Mouse (Mus musculus) midbrain, embryonic 16.5 days (tissue): ENCODE data around the gene Npas2. TPM values are rescaled to one million over a fixed set of nuclear protein-coding genes. Genes with fewer than 3 reads are reported as not detected.

Experiments
- ATAC-seq: fragments of 200-750 bp; cut with Nextera tagmentation; 2 replicates; pipeline ENCODE4 v1.8.0; 2017; ENCODE audit warnings: moderate TSS enrichment
- H3K27ac ChIP-seq: fragments of 300-500 bp; sonication (generic); 2 replicates; pipeline ENCODE4 v1.5.1; 2014; ENCODE audit warnings: mild to moderate bottlenecking, low read length, mixed read lengths
- H3K27me3 ChIP-seq: fragments of 300-500 bp; sonication (generic); 2 replicates; pipeline ENCODE4 v1.6.1; 2014; ENCODE audit warnings: low read depth, low read length, mixed read lengths; ENCODE audit not compliant: control insufficient read depth, insufficient read depth
- H3K36me3 ChIP-seq: fragments of 300-500 bp; sonication (generic); 2 replicates; pipeline ENCODE4 v1.6.1; 2014; ENCODE audit warnings: mild to moderate bottlenecking, low read length, moderate library complexity, mixed read lengths; ENCODE audit not compliant: control insufficient read depth, insufficient read depth
- H3K4me1 ChIP-seq: fragments of 300-500 bp; sonication (generic); 2 replicates; pipeline ENCODE4 v1.6.1; 2014; ENCODE audit warnings: mild to moderate bottlenecking, low read length, mixed read lengths; ENCODE audit not compliant: control insufficient read depth, insufficient read depth
- H3K4me2 ChIP-seq: fragments of 300-500 bp; sonication (generic); 2 replicates; pipeline ENCODE4 v1.6.1; 2014; ENCODE audit warnings: mild to moderate bottlenecking, low read length, mixed read lengths
- H3K4me3 ChIP-seq: fragments of 300-500 bp; sonication (generic); 2 replicates; pipeline ENCODE4 v1.5.1; 2014; ENCODE audit warnings: low read depth, mild to moderate bottlenecking, low read length, moderate library complexity, mixed read lengths
- H3K9ac ChIP-seq: fragments of 300-500 bp; sonication (generic); 2 replicates; pipeline ENCODE4 v1.6.1; 2014; ENCODE audit warnings: low read depth, low read length, mixed read lengths
- H3K9me3 ChIP-seq: fragments of 300-500 bp; sonication (generic); replicated peaks from 2 replicates; pipeline ENCODE4 v1.6.1; 2014; ENCODE audit warnings: mild to moderate bottlenecking, low read length, mixed read lengths; ENCODE audit not compliant: control insufficient read depth, poor library complexity, severe bottlenecking
- WGBS: fragments of 180-500 bp; shearing (Covaris S2); extraction: QIAGEN DNeasy Blood & Tissue Kit; methylation state at CpG from one replicate; pipeline ENCODE4 v1.1.7; 2014; 5-methylcytosine and 5-hydroxymethylcytosine counted together
- polyA plus RNA-seq: library from polyadenylated mRNA; unstranded; fragments of >200 nt; fragmentation: Nextera tagmentation; extraction: Ambion mirVana; gene quantifications from 2 replicates; pipeline ENCODE4 v1.2.1, GENCODE M21; 2015

The Npas2 gene
- polyA plus RNA-seq, 1 experiment from 2014 or later = 0.54 TPM

DNA sequence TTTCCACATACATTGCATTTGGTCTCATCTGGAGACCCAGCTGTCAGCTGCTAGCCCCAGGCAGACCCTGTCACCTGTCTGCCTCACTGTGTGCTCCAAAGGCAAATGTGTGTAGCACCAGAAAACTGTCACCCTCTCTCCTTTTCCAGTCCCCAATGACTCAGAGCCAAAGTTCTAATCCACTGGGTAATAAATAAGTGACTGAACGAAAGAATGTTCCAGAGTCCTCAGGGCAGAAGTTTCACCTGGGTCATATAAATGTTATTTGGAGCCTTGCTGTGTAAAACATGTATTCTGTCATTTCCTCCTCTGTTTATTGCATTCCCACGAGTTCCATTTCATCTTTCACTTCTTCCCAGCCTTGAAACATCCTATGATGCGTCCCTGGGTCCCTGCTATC, 66.1 kb downstream of the Npas2 start:
- Histone ChIP-seq H3K9me3 (no peaks in the 10 kb centered on the region; the same call in 1 of the 2 replicates), H3K4me3 (no peak overlapping the region), H3K27ac (no peak overlapping the region), H3K36me3 (no peaks in the 10 kb centered on the region), H3K9ac (no peak overlapping the region), H3K4me1 (no peaks in the 10 kb centered on the region), H3K27me3 (no peaks in the 10 kb centered on the region), H3K4me2 (no peak overlapping the region)
- WGBS = 74% methylated on average over 3 of the region's 3 CpGs
- ATAC-seq = no peak

DNA sequence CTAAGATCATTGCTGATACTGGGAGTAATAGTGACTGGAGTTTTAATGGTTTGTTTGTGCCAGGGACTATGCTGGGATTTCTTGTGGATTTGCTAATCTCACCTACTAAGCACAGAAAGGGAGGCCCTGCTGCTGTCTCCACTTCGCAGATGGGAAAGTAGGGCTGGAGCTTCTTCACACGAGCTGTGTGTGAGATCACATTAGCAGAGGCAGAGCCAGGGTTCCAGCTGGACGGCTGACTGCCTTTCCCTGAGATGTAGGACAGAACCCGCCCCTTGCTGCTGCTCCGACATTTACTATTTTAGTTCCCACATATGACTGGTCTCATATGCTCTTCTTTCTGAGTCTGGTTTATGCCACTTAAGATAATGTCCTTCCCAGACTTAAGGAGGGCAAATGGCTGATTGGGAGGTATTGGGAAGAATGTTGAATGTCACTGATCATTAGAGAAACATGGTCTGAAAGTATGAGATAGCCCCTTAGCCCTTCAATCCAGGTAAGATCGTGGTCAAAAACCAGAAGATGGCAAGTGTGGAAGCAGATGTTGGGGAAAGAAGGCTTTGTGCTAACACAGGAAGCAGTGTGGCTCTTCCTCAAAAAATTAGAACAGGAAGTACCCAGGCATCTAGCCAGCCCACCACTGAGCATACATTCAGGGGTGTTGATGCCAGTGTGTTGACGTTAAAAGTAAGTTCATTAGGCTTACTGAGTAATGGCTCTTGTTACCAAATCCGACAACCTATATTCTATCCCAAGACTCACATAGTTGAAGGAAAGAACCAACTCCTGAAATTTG, 66.8 kb downstream of the Npas2 start:
- H3K4me3 ChIP-seq = no peak overlapping the region
- 82% methylated on average over 8 of the region's 8 CpGs for WGBS
- H3K4me1 ChIP-seq = no peaks in the 10 kb centered on the region
- H3K4me2 ChIP-seq = no peak overlapping the region
- H3K36me3 ChIP-seq = no peaks in the 10 kb centered on the region
- no peaks in the 10 kb centered on the region for H3K27me3 ChIP-seq
- no peak for ATAC-seq
- no peak overlapping the region for H3K27ac ChIP-seq
- H3K9ac ChIP-seq = no peak overlapping the region
- no peaks in the 10 kb centered on the region; the same call in 1 of the 2 replicates for H3K9me3 ChIP-seq

DNA sequence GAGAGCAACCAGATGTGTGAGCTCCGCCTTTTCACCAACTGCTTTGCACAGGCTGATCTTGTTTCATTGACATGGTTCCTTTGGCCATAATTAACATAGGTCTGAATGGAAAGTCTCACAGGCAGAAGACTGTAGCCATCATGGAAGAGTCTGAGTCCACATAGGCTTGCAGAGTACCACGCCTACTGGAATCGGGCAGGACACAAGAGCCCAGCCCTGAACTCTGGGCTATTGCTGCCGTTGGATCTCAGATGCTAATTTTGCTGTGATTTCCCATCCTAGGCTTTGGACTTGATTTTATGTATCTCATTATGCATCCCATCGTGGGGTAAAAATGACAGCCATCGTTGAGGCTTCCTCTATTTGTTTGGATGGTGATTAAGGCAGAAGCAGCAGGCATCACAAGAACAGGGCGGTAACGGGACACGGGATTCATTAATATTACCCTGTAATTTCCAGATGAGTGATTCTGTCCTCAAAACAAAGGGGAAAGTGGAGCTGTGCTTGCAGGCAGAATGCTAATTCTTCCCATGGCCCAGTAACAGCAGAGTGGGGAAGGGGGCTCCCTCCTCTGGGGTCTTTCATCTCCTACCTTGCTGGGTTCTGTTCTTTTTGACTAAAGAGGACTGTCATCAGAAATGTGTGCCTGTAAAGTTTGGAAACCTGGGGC, 73.4 kb downstream of the Npas2 start:
- 0 out of 2 replicates have a peak, but pooled peaks have one; percentile 17 for ATAC-seq
- H3K36me3 ChIP-seq = no peaks in the 10 kb centered on the region
- WGBS = 60% methylated on average over 9 of the region's 9 CpGs

DNA sequence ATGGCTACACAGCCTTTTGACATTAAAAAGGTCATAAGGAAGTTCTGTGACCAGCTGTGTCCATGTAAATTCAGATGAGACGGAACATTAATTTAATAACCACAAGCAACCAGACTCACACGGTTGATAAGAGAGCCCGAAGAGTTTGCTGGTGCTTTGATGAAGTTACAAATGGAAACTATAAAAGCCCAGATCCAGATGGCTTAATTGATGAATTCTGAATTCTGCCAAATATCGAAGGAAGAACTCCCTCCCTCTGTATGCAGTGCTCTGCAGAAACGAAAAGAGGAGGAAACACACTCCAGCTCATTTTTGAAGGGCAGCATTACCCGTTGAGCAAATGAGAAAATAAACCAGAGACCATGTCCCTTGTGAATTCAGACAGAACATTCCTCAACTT, 79.4 kb downstream of the Npas2 start:
- Histone ChIP-seq H3K27ac (no peak overlapping the region), H3K9ac (no peak overlapping the region), H3K27me3 (no peaks in the 10 kb centered on the region), H3K4me1 (no peaks in the 10 kb centered on the region), H3K9me3 (no peaks in the 10 kb centered on the region), H3K4me3 (no peak overlapping the region), H3K4me2 (no peak overlapping the region), H3K36me3 (no peaks in the 10 kb centered on the region)
- ATAC-seq = no peak
- 79% methylated on average over 6 of the region's 6 CpGs for WGBS

More for the DNA sequence above, 73.4 kb downstream of the Npas2 start:
- Histone ChIP-seq H3K4me1 (no peaks in the 10 kb centered on the region), H3K9ac (no peak overlapping the region), H3K4me2 (no peak overlapping the region), H3K4me3 (no peak overlapping the region), H3K27ac (no peak overlapping the region), H3K27me3 (no peaks in the 10 kb centered on the region), H3K9me3 (no peaks in the 10 kb centered on the region)

DNA sequence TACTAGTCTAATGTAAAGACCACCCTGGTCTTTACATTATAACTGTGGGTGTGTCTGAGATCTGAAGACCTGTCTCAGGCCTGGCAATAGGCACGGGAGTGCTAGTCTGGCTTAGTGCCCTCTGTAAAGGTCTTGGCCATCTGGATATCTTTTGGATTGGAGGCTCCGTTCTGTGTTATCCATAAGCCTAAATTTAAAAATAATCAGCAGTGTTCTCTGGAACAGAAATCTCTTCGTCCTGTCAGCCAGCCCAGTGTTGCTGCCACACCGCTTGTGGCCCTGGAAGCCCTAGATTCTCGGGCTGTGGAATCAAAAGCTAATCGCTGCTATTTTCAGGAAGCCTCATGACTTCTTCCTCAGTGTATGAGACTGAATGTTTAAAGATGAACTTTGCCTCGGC, 86.9 kb downstream of the Npas2 start:
- Histone ChIP-seq H3K9me3 (no peaks in the 10 kb centered on the region), H3K4me1 (no peaks in the 10 kb centered on the region), H3K27me3 (no peaks in the 10 kb centered on the region), H3K36me3 (no peaks in the 10 kb centered on the region), H3K9ac (no peak overlapping the region), H3K27ac (no peak overlapping the region), H3K4me3 (no peak overlapping the region), H3K4me2 (no peak overlapping the region)
- WGBS = 88% methylated on average over 7 of the region's 7 CpGs
- ATAC-seq = no peak

DNA sequence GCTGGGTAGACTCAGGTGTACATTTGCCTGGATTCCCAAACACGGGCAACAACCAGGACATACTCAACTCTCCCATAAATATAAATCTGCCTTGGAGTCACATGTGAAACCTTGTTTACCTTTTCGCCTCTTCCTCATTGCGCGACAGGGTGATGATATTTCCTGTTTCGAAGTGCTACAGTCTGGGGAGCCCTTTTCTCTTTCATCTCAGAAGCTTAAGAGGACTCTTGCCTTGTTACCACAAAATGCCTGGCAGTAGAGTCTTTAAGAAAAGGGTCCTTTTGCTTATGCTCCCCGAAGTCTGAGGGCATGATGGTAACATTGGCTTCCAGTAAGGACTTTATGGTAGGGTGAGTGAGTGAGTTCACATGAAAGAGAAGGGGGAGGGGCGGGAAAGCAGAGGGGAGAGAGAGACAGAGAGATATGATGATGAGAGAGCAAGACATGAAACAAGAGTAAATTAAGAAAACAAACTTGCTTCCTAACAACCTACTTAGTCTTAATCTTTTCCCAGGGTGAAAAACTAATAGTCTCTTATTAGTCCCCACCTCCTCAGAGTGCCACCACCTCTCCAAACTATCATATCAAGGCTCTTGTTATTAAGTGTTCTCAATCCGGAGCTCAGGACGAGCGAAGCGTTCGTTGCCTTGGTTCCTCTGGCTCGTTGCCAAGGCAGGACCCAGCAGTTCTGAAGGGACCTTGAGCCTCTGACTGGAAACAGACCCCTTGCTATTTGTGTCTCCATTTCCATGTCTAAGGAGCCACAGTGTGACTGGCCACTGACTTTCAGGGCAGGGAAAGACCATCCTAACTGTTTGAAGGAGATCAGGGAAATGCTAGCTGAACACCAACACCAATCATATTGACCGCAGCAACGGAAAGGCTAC, 87.7 kb downstream of the Npas2 start:
- no peaks in the 10 kb centered on the region for H3K36me3 ChIP-seq
- H3K4me1 ChIP-seq = no peaks in the 10 kb centered on the region
- no peak for ATAC-seq
- no peak overlapping the region for H3K9ac ChIP-seq
- no peak overlapping the region for H3K4me2 ChIP-seq
- no peaks in the 10 kb centered on the region for H3K27me3 ChIP-seq
- 74% methylated on average over 15 of the region's 15 CpGs for WGBS
- H3K9me3 ChIP-seq = no peaks in the 10 kb centered on the region
- no peak overlapping the region for H3K27ac ChIP-seq
- H3K4me3 ChIP-seq = no peak overlapping the region

DNA sequence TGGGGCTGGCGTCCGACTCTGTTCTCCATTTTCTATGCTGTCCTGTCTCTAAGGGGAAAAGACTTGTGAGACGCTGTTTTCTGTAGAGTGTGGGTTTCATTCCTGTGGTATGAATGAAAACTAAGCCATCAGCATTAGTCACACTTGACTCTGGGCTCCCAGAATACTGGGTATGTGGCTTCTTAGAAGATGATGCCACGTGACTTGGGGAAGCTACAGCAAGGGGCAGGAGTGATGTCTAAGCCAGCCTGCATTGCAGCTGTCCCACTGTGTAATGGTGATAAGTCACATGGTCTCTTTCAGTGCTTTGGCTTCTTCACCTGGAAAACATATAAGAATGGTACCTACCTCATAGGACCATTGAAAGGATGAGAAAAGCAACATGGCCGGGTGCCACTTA, 88.4 kb downstream of the Npas2 start:
- H3K9me3 ChIP-seq = no peaks in the 10 kb centered on the region
- H3K4me2 ChIP-seq = no peak overlapping the region
- no peak overlapping the region for H3K9ac ChIP-seq
- no peak for ATAC-seq
- no peaks in the 10 kb centered on the region for H3K36me3 ChIP-seq
- no peak overlapping the region for H3K27ac ChIP-seq
- H3K27me3 ChIP-seq = no peaks in the 10 kb centered on the region
- H3K4me1 ChIP-seq = no peaks in the 10 kb centered on the region
- no peak overlapping the region for H3K4me3 ChIP-seq
- WGBS = 66% methylated on average over 5 of the region's 5 CpGs

DNA sequence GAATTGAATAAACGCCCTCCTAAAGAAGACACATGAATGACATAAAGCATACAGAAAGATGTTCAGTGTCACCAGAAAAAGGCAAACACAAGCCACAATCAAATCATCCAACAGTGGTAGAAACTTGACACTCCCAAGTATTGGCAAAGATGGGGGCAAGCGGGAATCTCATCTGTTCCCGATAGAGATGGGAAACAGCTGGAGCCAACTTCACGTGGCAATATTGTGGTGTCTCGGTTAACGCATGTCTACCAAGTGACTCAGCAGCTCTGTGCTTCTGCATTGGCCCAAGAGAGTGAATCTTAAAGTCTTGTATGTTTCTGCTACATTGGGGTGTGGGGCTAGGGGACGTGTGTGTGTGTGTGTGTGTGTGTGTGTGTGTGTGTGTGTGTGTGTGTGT, 89.8 kb downstream of the Npas2 start:
- no peaks in the 10 kb centered on the region for H3K27me3 ChIP-seq
- H3K4me1 ChIP-seq = no peaks in the 10 kb centered on the region
- no peak overlapping the region for H3K4me3 ChIP-seq
- H3K36me3 ChIP-seq = no peaks in the 10 kb centered on the region
- H3K27ac ChIP-seq = no peak overlapping the region
- no peak for ATAC-seq
- 94% methylated on average over 6 of the region's 7 CpGs for WGBS
- no peak overlapping the region for H3K4me2 ChIP-seq
- H3K9ac ChIP-seq = no peak overlapping the region
- H3K9me3 ChIP-seq = no peaks in the 10 kb centered on the region
